Mouse (Mus musculus) hindbrain, embryonic 11.5 days (tissue): ENCODE measurements around the gene Psap. TPM values are rescaled to one million over a fixed set of nuclear protein-coding genes. Genes with fewer than 3 reads are reported as not detected.
"Not testable (repeated sequence)": the region's sequence is repeated elsewhere in the genome, so short reads cannot be mapped to it uniquely, and the experiment has no call there.

Source experiments
- ATAC-seq: fragments of 200-750 bp; cut with Nextera tagmentation; 2 replicates; pipeline ENCODE4 v1.8.0; 2017; ENCODE audit warnings: mild to moderate bottlenecking, moderate TSS enrichment, moderate library complexity; ENCODE audit not compliant: low FRiP score
- DNase-seq: peaks from one replicate; pipeline ENCODE4 v3.0.0-alpha.2; 2015; ENCODE audit warnings: low spot score
- H3K27ac ChIP-seq: fragments of 300-500 bp; sonication (generic); 2 replicates; pipeline ENCODE4 v1.5.1; 2014; ENCODE audit warnings: mild to moderate bottlenecking, low read depth, low read length
- H3K27me3 ChIP-seq: fragments of 300-500 bp; sonication (generic); 2 replicates; pipeline ENCODE4 v1.6.1; 2014; ENCODE audit warnings: mild to moderate bottlenecking, low read length, moderate library complexity, mixed read lengths; ENCODE audit not compliant: control insufficient read depth, insufficient read depth
- H3K36me3 ChIP-seq: fragments of 300-500 bp; sonication (generic); 2 replicates; pipeline ENCODE4 v1.6.1; 2014; ENCODE audit warnings: mild to moderate bottlenecking, low read length, moderate library complexity, mixed read lengths; ENCODE audit not compliant: control insufficient read depth, insufficient read depth
- H3K4me1 ChIP-seq: fragments of 300-500 bp; sonication (generic); replicated peaks from 2 replicates; pipeline ENCODE4 v1.6.1; 2014; ENCODE audit warnings: low read length, mixed read lengths; ENCODE audit not compliant: control insufficient read depth, insufficient read depth
- H3K4me2 ChIP-seq: fragments of 300-500 bp; sonication (generic); replicated peaks from 2 replicates; pipeline ENCODE4 v1.6.1; 2014; ENCODE audit warnings: mild to moderate bottlenecking, low read depth, low read length
- H3K4me3 ChIP-seq: fragments of 300-500 bp; sonication (generic); 2 replicates; pipeline ENCODE4 v1.5.1; 2014; ENCODE audit warnings: low read depth, low read length
- H3K9ac ChIP-seq: fragments of 300-500 bp; sonication (generic); 2 replicates; pipeline ENCODE4 v1.6.1; 2014; ENCODE audit warnings: low read depth, low read length
- H3K9me3 ChIP-seq: fragments of 300-500 bp; sonication (generic); 2 replicates; pipeline ENCODE4 v1.6.1; 2016; ENCODE audit warnings: low read length; ENCODE audit not compliant: control insufficient read depth
- WGBS: fragments of 180-500 bp; shearing (Covaris S2); extraction: QIAGEN DNeasy Blood & Tissue Kit; methylation state at CpG from one replicate; pipeline ENCODE4 v1.1.7; 2014; 5-methylcytosine and 5-hydroxymethylcytosine counted together
- polyA plus RNA-seq: library from polyadenylated mRNA; unstranded; fragments of >200 nt; fragmentation: Nextera tagmentation; extraction: Ambion mirVana; gene quantifications from 2 replicates; pipeline ENCODE4 v1.2.1, GENCODE M21; 2014

Gene Psap
- polyA plus RNA-seq, 1 experiment from 2014 or later: 85.7 TPM

DNA sequence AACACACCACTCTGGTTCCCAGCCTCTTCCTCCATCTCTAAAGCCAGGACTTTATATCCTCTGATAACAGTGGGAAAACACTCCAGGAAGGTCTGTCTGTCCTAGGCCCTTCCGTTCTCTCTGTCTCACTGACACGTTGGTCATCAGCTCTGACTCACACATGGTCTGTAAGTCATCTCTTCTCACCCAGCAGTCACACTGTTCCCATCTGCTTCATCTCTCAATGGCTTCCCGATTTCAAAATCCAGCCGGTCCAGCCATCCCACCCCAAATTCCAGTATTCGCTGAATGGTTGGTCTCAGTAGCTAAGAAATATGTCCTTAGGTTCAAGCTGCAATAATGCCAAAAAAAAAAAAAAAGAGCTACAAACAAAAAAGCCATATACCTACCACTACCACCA, 33.5 kb upstream of the Psap start:
- Histone ChIP-seq H3K4me2 (no peak overlapping the region), H3K27me3 (no peaks in the 10 kb centered on the region), H3K4me3 (no peak overlapping the region), H3K9me3 (no peaks in the 10 kb centered on the region), H3K9ac (no peak overlapping the region), H3K27ac (no peak overlapping the region), H3K4me1 (no peaks in the 10 kb centered on the region), H3K36me3 (no peaks in the 10 kb centered on the region)
- WGBS: 92% methylated on average over 5 of the region's 5 CpGs
- DNase-seq (no peak), ATAC-seq (no peak)

DNA sequence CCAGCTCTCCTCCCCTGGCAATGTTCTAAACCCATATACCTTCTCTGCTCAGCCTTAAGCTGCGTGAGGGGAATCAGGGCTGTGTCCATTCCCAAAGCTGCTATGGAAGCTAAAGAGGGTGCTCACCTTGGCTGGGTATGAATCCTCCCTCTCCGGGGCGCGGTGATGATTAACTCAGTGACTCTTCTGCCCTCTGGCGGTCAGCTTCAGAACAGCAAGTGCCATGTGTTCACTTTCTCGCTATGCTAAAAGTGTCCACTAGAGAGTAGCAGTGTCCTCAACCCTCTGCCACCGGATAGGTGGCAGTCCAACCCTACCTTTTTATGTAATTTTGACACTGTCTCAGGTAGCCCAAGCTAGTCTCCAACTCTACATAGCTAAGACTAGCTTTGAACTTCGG, 32.4 kb upstream of the Psap start:
- no peak overlapping the region for H3K4me3 ChIP-seq
- WGBS: 2% methylated on average over 8 of the region's 8 CpGs
- H3K27me3 ChIP-seq: no peaks in the 10 kb centered on the region
- no peaks in the 10 kb centered on the region for H3K36me3 ChIP-seq
- DNase-seq: peak; percentile 96
- ATAC-seq: 0 out of 2 replicates have a peak, but pooled peaks have one; percentile 57
- H3K9ac ChIP-seq: no peak overlapping the region
- no peak overlapping the region for H3K4me2 ChIP-seq
- H3K9me3 ChIP-seq: no peaks in the 10 kb centered on the region
- no peaks in the 10 kb centered on the region for H3K4me1 ChIP-seq
- no peak overlapping the region for H3K27ac ChIP-seq

DNA sequence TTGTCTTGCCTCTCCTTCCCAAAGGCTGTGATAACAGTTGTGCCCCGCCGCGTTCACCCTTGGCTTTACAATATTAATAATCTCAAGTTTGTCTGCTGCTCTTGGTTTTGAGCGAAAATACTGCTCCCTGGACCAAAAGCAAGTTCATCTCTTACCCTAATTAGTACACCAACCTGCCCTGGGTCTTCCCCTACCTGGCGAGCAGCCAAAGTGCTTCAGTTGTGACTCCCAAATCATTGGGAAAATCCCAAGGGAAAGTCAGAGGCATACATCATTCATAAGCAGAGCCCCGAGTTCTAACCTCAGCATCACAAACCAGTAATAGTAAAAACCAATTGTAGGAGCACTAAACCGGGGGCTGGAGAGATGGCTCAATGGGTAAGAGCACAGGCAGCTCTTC, 31.8 kb upstream of the Psap start:
- H3K9me3 ChIP-seq: no peaks in the 10 kb centered on the region
- no peaks in the 10 kb centered on the region for H3K27me3 ChIP-seq
- H3K4me2 ChIP-seq: no peak overlapping the region
- no peaks in the 10 kb centered on the region for H3K4me1 ChIP-seq
- no peak overlapping the region for H3K27ac ChIP-seq
- H3K9ac ChIP-seq: no peak overlapping the region
- ATAC-seq (no peak), DNase-seq (no peak)
- no peaks in the 10 kb centered on the region for H3K36me3 ChIP-seq
- H3K4me3 ChIP-seq: no peak overlapping the region
- 78% methylated on average over 7 of the region's 7 CpGs for WGBS

DNA sequence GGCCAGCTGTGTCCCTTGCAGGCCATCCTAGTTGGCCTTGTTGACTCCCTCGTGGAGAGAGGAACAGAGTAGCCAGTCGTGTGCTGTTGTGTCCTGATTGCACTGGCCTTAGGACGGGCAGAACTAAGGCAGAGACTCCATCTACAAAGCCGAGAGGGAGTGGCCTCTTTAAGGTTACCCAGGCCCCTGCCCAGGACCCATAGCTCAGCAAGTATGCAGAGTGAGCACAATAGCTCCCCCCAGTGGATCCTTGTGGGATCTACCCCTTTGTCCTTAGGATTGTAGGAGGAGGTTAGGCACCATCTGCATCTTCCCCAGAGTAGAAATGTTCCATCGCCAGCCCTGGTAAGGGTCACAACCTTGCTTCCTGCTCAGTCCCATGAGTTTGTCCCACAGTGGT, 30.9 kb upstream of the Psap start:
- Histone ChIP-seq H3K4me2 (no peak overlapping the region), H3K9ac (no peak overlapping the region), H3K27me3 (no peaks in the 10 kb centered on the region), H3K4me1 (no peaks in the 10 kb centered on the region), H3K36me3 (no peaks in the 10 kb centered on the region), H3K4me3 (no peak overlapping the region), H3K9me3 (no peaks in the 10 kb centered on the region), H3K27ac (no peak overlapping the region)
- DNase-seq (peak; percentile 82), ATAC-seq (no peak)
- 40% methylated on average over 5 of the region's 5 CpGs for WGBS

DNA sequence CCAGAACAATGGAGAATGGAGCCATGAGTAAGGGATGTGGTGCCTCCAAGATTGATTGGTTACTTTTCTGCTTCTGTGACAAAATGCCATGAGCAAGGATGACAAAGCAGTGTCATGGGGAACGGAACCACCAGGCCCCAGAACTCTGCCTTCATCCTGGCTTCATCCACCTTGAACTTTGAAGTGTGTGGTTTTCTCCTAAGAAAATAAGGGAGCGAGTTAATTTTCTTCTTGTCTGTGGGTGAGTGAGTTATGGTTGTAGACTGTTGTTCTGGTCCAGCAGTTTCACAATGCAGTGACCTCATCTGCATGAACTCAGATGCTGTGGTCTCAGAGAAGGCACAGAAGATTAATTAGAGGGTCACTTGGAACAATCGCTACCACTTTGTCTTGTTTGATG, 29.1 kb upstream of the Psap start:
- 54% methylated on average over 3 of the region's 3 CpGs for WGBS
- H3K27me3 ChIP-seq, H3K9ac ChIP-seq: not testable (repeated sequence)

DNA sequence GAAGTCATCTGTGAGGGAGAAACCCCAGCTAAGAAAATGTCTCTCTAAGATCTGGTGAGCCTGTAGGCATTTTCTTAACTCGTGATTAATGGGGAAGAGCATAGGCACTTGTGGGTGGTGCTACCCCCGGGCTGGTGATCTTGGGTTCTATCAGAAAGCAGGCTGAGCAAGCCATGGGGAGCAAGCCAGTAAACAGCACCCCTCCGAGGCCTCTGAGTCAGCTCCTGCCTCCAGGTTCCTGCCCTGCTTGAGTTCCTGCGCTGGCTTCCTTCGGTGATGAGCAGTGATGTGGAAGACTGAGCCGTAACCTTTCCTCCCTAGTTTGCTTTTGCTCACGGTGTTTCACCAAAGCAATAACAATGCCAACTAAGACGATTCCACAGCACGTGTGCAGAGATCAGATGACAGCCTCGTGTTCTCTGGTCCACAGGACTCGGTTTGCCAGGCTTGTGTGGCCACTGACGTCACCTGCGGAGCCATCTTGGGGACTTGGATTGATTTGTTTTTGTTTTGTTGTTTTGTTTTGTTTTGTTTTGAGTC, 26.9 kb upstream of the Psap start:
- Histone ChIP-seq H3K9me3 (no peaks in the 10 kb centered on the region), H3K4me3 (no peak overlapping the region), H3K27me3 (no peaks in the 10 kb centered on the region), H3K27ac (no peak overlapping the region), H3K9ac (no peak overlapping the region), H3K4me1 (no peaks in the 10 kb centered on the region), H3K4me2 (no peak overlapping the region), H3K36me3 (no peaks in the 10 kb centered on the region)
- DNase-seq (no peak), ATAC-seq (no peak)
- 81% methylated on average over 13 of the region's 13 CpGs for WGBS

More for the DNA sequence above, 29.1 kb upstream of the Psap start:
- H3K4me3 ChIP-seq, H3K36me3 ChIP-seq, H3K9me3 ChIP-seq, H3K4me1 ChIP-seq, DNase-seq, H3K4me2 ChIP-seq, ATAC-seq, H3K27ac ChIP-seq: not testable (repeated sequence)

DNA sequence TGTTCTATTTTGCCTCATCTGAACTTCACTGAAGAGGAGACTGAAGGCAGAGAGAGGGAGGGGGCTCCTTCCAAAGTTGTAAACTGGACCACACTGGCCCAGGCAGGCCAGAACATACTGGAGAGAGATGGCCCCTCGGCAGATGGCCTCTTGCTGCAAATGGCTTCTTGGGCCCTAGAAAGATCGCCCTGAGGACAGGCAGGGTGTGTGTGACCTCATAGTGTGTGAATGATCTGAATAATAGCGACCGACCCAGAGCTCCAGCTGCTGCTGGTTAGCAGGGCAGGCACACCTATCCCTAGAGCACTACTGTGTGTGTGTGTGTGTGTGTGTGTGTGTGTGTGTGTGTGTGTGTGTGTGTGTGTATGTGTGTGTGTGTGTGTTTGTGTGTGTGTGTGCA, 25.2 kb upstream of the Psap start:
- Histone ChIP-seq H3K9ac (no peak overlapping the region), H3K4me1 (no peaks in the 10 kb centered on the region), H3K27me3 (no peaks in the 10 kb centered on the region), H3K4me2 (no peak overlapping the region), H3K36me3 (no peaks in the 10 kb centered on the region), H3K4me3 (no peak overlapping the region), H3K9me3 (no peaks in the 10 kb centered on the region), H3K27ac (no peak overlapping the region)
- DNase-seq (no peak), ATAC-seq (no peak)
- 67% methylated on average over 4 of the region's 4 CpGs for WGBS

DNA sequence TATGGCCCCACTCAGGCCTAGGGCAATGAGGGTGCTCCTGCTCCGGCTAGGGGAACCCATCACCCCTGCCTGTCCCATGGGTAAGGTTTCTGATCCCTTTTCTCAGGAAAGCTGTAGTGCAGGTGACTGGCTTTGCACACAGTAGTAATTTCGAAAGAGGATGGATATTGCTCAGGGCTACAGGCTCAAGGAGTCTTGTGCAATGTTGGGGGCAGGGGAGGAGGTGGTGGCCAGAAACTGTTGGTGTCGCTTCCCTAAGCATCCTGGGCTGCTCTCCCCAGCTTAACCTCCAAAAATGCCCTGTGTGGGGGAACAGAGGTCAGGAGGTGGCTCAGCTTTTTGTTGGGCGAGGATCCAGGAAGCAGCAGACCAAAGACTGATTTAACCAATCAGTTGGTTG, 24.8 kb upstream of the Psap start:
- DNase-seq (no peak), ATAC-seq (no peak)
- Histone ChIP-seq H3K4me2 (no peak overlapping the region), H3K36me3 (no peaks in the 10 kb centered on the region), H3K4me3 (no peak overlapping the region), H3K27ac (no peak overlapping the region), H3K9me3 (no peaks in the 10 kb centered on the region), H3K9ac (no peak overlapping the region), H3K27me3 (no peaks in the 10 kb centered on the region), H3K4me1 (no peaks in the 10 kb centered on the region)
- 82% methylated on average over 4 of the region's 4 CpGs for WGBS

DNA sequence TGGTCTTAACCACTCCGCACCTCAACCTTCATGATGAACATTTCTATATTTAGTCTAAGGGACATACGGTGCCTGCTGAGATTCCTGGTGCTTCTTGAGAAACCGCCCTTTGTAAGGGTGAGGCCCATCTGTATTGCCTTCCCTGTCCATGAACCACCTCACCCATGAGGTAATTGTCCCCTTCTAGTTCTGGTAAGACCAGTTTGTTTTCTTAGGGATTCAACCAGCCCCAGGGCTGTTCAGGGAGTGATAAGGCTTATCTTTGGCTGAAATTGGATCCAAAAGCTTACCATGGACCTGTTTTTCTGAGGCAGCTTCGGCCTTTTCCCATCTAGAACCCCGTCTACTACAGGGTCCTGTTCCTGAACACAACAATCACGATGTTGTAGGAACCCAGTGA, 21.3 kb upstream of the Psap start:
- WGBS: 89% methylated on average over 6 of the region's 6 CpGs
- H3K9ac ChIP-seq: no peak overlapping the region
- H3K27ac ChIP-seq: no peak overlapping the region
- H3K4me1 ChIP-seq: no peaks in the 10 kb centered on the region
- no peak overlapping the region for H3K4me3 ChIP-seq
- no peak overlapping the region for H3K4me2 ChIP-seq
- H3K27me3 ChIP-seq: no peaks in the 10 kb centered on the region
- DNase-seq (no peak), ATAC-seq (no peak)
- H3K9me3 ChIP-seq: no peaks in the 10 kb centered on the region
- no peaks in the 10 kb centered on the region for H3K36me3 ChIP-seq
